Mouse (Mus musculus) MEL (cell line): ENCODE data around the gene Tnks2. TPM values are rescaled to one million over a fixed set of nuclear protein-coding genes. Genes with fewer than 3 reads are reported as not detected.
A peak's percentile ranks its signal among the peaks of the same experiment; 100 is the strongest.

Source experiments
- DNase-seq: peaks from one replicate; pipeline ENCODE4 v3.0.0; 2011; ENCODE audit warnings: low read depth, low spot score
- H3K27ac ChIP-seq: 2 replicates; pipeline ENCODE4 v1.5.1; 2012; ENCODE audit warnings: low read depth, mild to moderate bottlenecking, control low read depth, low read length, moderate library complexity; ENCODE audit not compliant: control insufficient read depth
- H3K27me3 ChIP-seq, 2 experiments: fragments of 150-350 bp in 1 of 2; sonication (generic) in 1 of 2; 2 replicates each; pipeline ENCODE4 v1.6.1; 2012; ENCODE audit warnings: low read length in 2 of 2, mild to moderate bottlenecking in 2 of 2, improper control_type of control experiment in 1 of 2, moderate library complexity in 1 of 2; ENCODE audit not compliant: insufficient read depth in 2 of 2, control insufficient read depth in 1 of 2
- H3K36me3 ChIP-seq, 2 experiments: 2 replicates each; pipeline ENCODE4 v1.6.1; 2012 to 2014; ENCODE audit warnings: low read length in 2 of 2, improper control_type of control experiment in 1 of 2, inconsistent platforms in 1 of 2, mild to moderate bottlenecking in 1 of 2; ENCODE audit not compliant: insufficient read depth in 2 of 2, control insufficient read depth in 1 of 2
- H3K4me1 ChIP-seq, 2 experiments: fragments of 150-350 bp in 1 of 2; sonication (generic) in 1 of 2; 2 replicates each; pipeline ENCODE4 v1.6.1; 2012; ENCODE audit warnings: low read length in 2 of 2, improper control_type of control experiment in 1 of 2, mild to moderate bottlenecking in 1 of 2; ENCODE audit not compliant: insufficient read depth in 2 of 2, control insufficient read depth in 1 of 2
- H3K4me3 ChIP-seq, 2 experiments: fragments of 150-350 bp in 1 of 2; sonication (generic) in 1 of 2; 2 replicates each; pipeline ENCODE4 v1.5.1; 2012; ENCODE audit warnings: low read depth in 2 of 2, low read length in 2 of 2, mild to moderate bottlenecking in 2 of 2, moderate library complexity in 2 of 2, control low read depth in 1 of 2, improper control_type of control experiment in 1 of 2; ENCODE audit not compliant: control insufficient read depth in 1 of 2, insufficient read depth in 1 of 2
- H3K79me2 ChIP-seq: 2 replicates; pipeline ENCODE4 v1.6.1; 2012; ENCODE audit warnings: mild to moderate bottlenecking, low read length, moderate library complexity; ENCODE audit not compliant: control insufficient read depth, poor library complexity, insufficient read depth
- H3K9ac ChIP-seq: 2 replicates; pipeline ENCODE4 v1.6.1; 2012; ENCODE audit warnings: low read depth, mild to moderate bottlenecking, control low read depth, low read length, moderate library complexity; ENCODE audit not compliant: control insufficient read depth, poor library complexity, severe bottlenecking
- H3K9me3 ChIP-seq: fragments of 150-350 bp; sonication (generic); replicated peaks from 2 replicates; pipeline ENCODE4 v1.6.1; 2012; ENCODE audit warnings: mild to moderate bottlenecking, low read length, improper control_type of control experiment, moderate library complexity; ENCODE audit not compliant: insufficient read depth
- CHD1 ChIP-seq: IDR thresholded peaks from 2 replicates; pipeline ENCODE4 v1.6.1; 2012; ENCODE audit warnings: low read depth, mild to moderate bottlenecking, inconsistent platforms, low read length, improper control_type of control experiment
- CTCF ChIP-seq, 3 experiments: IDR thresholded peaks in 2 of 3; conservative IDR thresholded peaks in 1 of 3; 2 replicates each; pipeline ENCODE4 v1.5.1; 2011 to 2012; ENCODE audit warnings: low read length in 3 of 3, low read depth in 2 of 3, mild to moderate bottlenecking in 2 of 3, improper control_type of control experiment in 1 of 3, inconsistent platforms in 1 of 3, mixed read lengths in 1 of 3, moderate library complexity in 1 of 3; ENCODE audit not compliant: control insufficient read depth in 1 of 3, insufficient read depth in 1 of 3, poor library complexity in 1 of 3, severe bottlenecking in 1 of 3
- E2F4 ChIP-seq: IDR thresholded peaks from 2 replicates; pipeline ENCODE4 v1.6.1; 2011; ENCODE audit warnings: low read depth, low read length, improper control_type of control experiment, borderline replicate concordance
- ELF1 ChIP-seq: IDR thresholded peaks from 2 replicates; pipeline ENCODE4 v1.6.1; 2014; ENCODE audit warnings: low read depth, mild to moderate bottlenecking, inconsistent platforms, low read length, improper control_type of control experiment, moderate library complexity
- EP300 ChIP-seq, 2 experiments: IDR thresholded peaks; 2 replicates each; pipeline ENCODE4 v1.6.1; 2011; ENCODE audit warnings: improper control_type of control experiment in 2 of 2, low read length in 2 of 2, low read depth in 1 of 2, mild to moderate bottlenecking in 1 of 2
- ETS1 ChIP-seq: IDR thresholded peaks from 2 replicates; pipeline ENCODE4 v1.6.1; 2012; ENCODE audit warnings: low read depth, mild to moderate bottlenecking, inconsistent platforms, low read length, improper control_type of control experiment, moderate library complexity
- GATA1 ChIP-seq: IDR thresholded peaks from 2 replicates; pipeline ENCODE4 v1.6.1; 2011; ENCODE audit warnings: low read depth, low read length, improper control_type of control experiment
- KAT2A ChIP-seq: conservative IDR thresholded peaks from 2 replicates; pipeline ENCODE4 v1.6.1; 2012; ENCODE audit warnings: low read depth, low read length, improper control_type of control experiment, inconsistent platforms
- MAFK ChIP-seq: IDR thresholded peaks from 2 replicates; pipeline ENCODE4 v1.6.1; 2011; ENCODE audit warnings: low read depth, mild to moderate bottlenecking, low read length, improper control_type of control experiment, borderline replicate concordance
- MAX ChIP-seq: IDR thresholded peaks from 2 replicates; pipeline ENCODE4 v1.6.1; 2011; ENCODE audit warnings: low read length, improper control_type of control experiment
- MXI1 ChIP-seq: IDR thresholded peaks from 2 replicates; pipeline ENCODE4 v1.6.1; 2011; ENCODE audit warnings: mild to moderate bottlenecking, low read depth, low read length, improper control_type of control experiment
- MYC ChIP-seq: IDR thresholded peaks from 2 replicates; pipeline ENCODE4 v1.6.1; 2011; ENCODE audit warnings: low read depth, mild to moderate bottlenecking, low read length, improper control_type of control experiment, moderate library complexity
- NELFE ChIP-seq: IDR thresholded peaks from 2 replicates; pipeline ENCODE4 v1.6.1; 2011; ENCODE audit warnings: low read depth, low read length, improper control_type of control experiment
- POLR2A ChIP-seq, 2 experiments: IDR thresholded peaks; 2 replicates each; pipeline ENCODE4 v1.6.1; 2011 to 2012; ENCODE audit warnings: low read length in 2 of 2, mild to moderate bottlenecking in 2 of 2, control low read depth in 1 of 2, improper control_type of control experiment in 1 of 2, low read depth in 1 of 2, moderate library complexity in 1 of 2; ENCODE audit not compliant: control insufficient read depth in 1 of 2, insufficient read depth in 1 of 2, poor library complexity in 1 of 2
- POLR2AphosphoS2 ChIP-seq: IDR thresholded peaks from 2 replicates; pipeline ENCODE4 v1.6.1; 2011; ENCODE audit warnings: low read length, improper control_type of control experiment
- POLR2AphosphoS5 ChIP-seq: IDR thresholded peaks from 2 replicates; pipeline ENCODE4 v1.6.1; 2012; ENCODE audit warnings: low read depth, borderline replicate concordance, mild to moderate bottlenecking, inconsistent platforms, low read length, moderate library complexity, mixed read lengths
- RCOR1 ChIP-seq: IDR thresholded peaks from 2 replicates; pipeline ENCODE4 v1.6.1; 2012; ENCODE audit warnings: low read depth, mild to moderate bottlenecking, inconsistent platforms, low read length, improper control_type of control experiment
- SIN3A ChIP-seq: IDR thresholded peaks from 2 replicates; pipeline ENCODE4 v1.6.1; 2012; ENCODE audit warnings: low read length, improper control_type of control experiment, inconsistent platforms
- SMC3 ChIP-seq: IDR thresholded peaks from 2 replicates; pipeline ENCODE4 v1.6.1; 2011; ENCODE audit warnings: low read depth, low read length, improper control_type of control experiment
- TAL1 ChIP-seq: IDR thresholded peaks from 2 replicates; pipeline ENCODE4 v1.6.1; 2012; ENCODE audit warnings: mild to moderate bottlenecking, inconsistent platforms, low read length, moderate library complexity, mixed read lengths
- TBP ChIP-seq: IDR thresholded peaks from 2 replicates; pipeline ENCODE4 v1.8.0; 2011; ENCODE audit warnings: low read depth, low read length, improper control_type of control experiment
- TCF12 ChIP-seq: IDR thresholded peaks from 2 replicates; pipeline ENCODE4 v1.6.1; 2014; ENCODE audit warnings: low read depth, mild to moderate bottlenecking, inconsistent platforms, low read length, improper control_type of control experiment, moderate library complexity
- ZC3H11A ChIP-seq: IDR thresholded peaks from 2 replicates; pipeline ENCODE4 v1.6.1; 2012; ENCODE audit warnings: low read depth, mild to moderate bottlenecking, inconsistent platforms, low read length, improper control_type of control experiment
- ZMIZ1 ChIP-seq: IDR thresholded peaks from 2 replicates; pipeline ENCODE4 v1.6.1; 2012; ENCODE audit warnings: low read depth, mild to moderate bottlenecking, inconsistent platforms, low read length, improper control_type of control experiment, moderate library complexity
- polyA plus RNA-seq, 2 experiments: library from polyadenylated mRNA; stranded (reverse) in 1 of 2; unstranded in 1 of 2; fragments of >175 nt in 1 of 2; fragments of >200 nt in 1 of 2; gene quantifications; 2 replicates each; pipeline versions ENCODE4 v1.2.1 to v1.2.4; 2012; ENCODE audit warnings: low replicate concordance in 2 of 2, low read depth in 1 of 2; ENCODE audit not compliant: insufficient read length in 2 of 2, insufficient read depth in 1 of 2, missing spikeins in 1 of 2
- total RNA-seq: library from RNA; depleted of rRNA; stranded (reverse); fragments of 300-350 nt; gene quantifications from 2 replicates; pipeline ENCODE4 v1.2.3, GENCODE M21; 2012; rRNA removed

Gene Tnks2
- total and polyA plus RNA-seq, 3 experiments = 22.3 to 65.0 (median 50.2) TPM

GRCm38 (mm10) chr19:36938008-36938407 is 104.0 kb downstream of the Tnks2 start:
- no peak for TF ChIP-seq SMC3
- Histone ChIP-seq H3K9me3 (no peaks in the 10 kb centered on the region), H3K4me3 (no peak overlapping the region), H3K79me2 (peaks cover 62% of the 10 kb centered on the region), H3K4me1 (peaks cover 26 to 31% of the 10 kb centered on the region in 2 experiments), H3K27ac (no peak overlapping the region), H3K9ac (no peak overlapping the region), H3K36me3 (peaks cover 17 to 63% of the 10 kb centered on the region in 2 experiments), H3K27me3 (no peaks in the 10 kb centered on the region)
- no peak for DNase-seq

GRCm38 (mm10) chr19:36940064-36940463 is 106.0 kb downstream of the Tnks2 start:
- Histone ChIP-seq H3K27me3 (no peaks in the 10 kb centered on the region), H3K79me2 (peaks cover 59% of the 10 kb centered on the region), H3K9ac (no peak overlapping the region), H3K4me1 (peaks cover 21 to 25% of the 10 kb centered on the region in 2 experiments), H3K4me3 (no peak overlapping the region), H3K9me3 (no peaks in the 10 kb centered on the region), H3K27ac (no peak overlapping the region), H3K36me3 (peaks cover 21 to 54% of the 10 kb centered on the region in 2 experiments)
- DNase-seq = peak; percentile 83
- TF ChIP-seq POLR2AphosphoS2 (no peak), ZMIZ1 (no peak), KAT2A (no peak), GATA1 (peak; percentile 81), ZC3H11A (no peak), E2F4 (no peak), CTCF (IDR thresholded peaks at IDR 0.05 in 2 of 3, conservative IDR thresholded peaks at IDR 0.05 in 1 of 3; ENCODE audit: control insufficient read depth in 1 of 3, insufficient read depth in 1 of 3, low read depth in 2 of 3, low read length in 3 of 3, poor library complexity in 1 of 3, severe bottlenecking in 1 of 3) (peak in 1 of 3 experiments; percentile 45; a peak in 2 of 6 replicates), MAX (peak; percentile 37; the same call in 1 of the 2 replicates), TAL1 (peak; percentile 86), TBP (no peak), ETS1 (peak; percentile 82), CHD1 (no peak), MYC (peak; percentile 72), MXI1 (peak; percentile 86), ELF1 (0 out of 2 replicates have a peak, but pooled peaks have one; percentile 7), POLR2AphosphoS5 (no peak), NELFE (no peak), MAFK (no peak; the same call in 1 of the 2 replicates), EP300 (IDR thresholded peaks at IDR 0.05; ENCODE audit: low read depth in 1 of 2, low read length in 2 of 2) (peak; percentile 71 to 83), SIN3A (peak; percentile 76), POLR2A (IDR thresholded peaks at IDR 0.05; ENCODE audit: control insufficient read depth in 1 of 2, insufficient read depth in 1 of 2, low read depth in 1 of 2, low read length in 2 of 2, poor library complexity in 1 of 2) (no peak), TCF12 (peak; percentile 88), RCOR1 (peak; percentile 97)

Other genes with a start within 250 kb of the Tnks2 start
- not detected in 2 replicates for gene Ppp1r3c, start 97.6 kb upstream of the Tnks2 start, total RNA-seq
- not detected for gene Ppp1r3c, start 97.6 kb upstream of the Tnks2 start, polyA plus RNA-seq
- gene Fgfbp3, start 85.4 kb downstream of the Tnks2 start, total RNA-seq = 2.6 and 2.7 TPM in 2 replicates
- 10 to 100 TPM in 1 of 2 experiments, not detected in 1; 10.0 TPM for gene Fgfbp3, start 85.4 kb downstream of the Tnks2 start, polyA plus RNA-seq
- gene Btaf1, start 91.8 kb downstream of the Tnks2 start, total RNA-seq = 69.5 and 75.3 TPM in 2 replicates
- 10 to 100 TPM; 40.1 to 46.1 TPM for gene Btaf1, start 91.8 kb downstream of the Tnks2 start, polyA plus RNA-seq